Mouse (Mus musculus) left cerebral cortex, adult 2 months (tissue): ENCODE measurements around the gene Syt17. TPM values are rescaled to one million over a fixed set of nuclear protein-coding genes. Genes with fewer than 3 reads are reported as not detected.
"Not testable (repeated sequence)": the region's sequence is repeated elsewhere in the genome, so short reads cannot be mapped to it uniquely, and the experiment has no call there.

Experiments
- DNase-seq, 2 experiments: peaks; one replicate each; pipeline ENCODE4 v3.0.0; 2021 to 2022; ENCODE audit warnings: low spot score in 2 of 2, mixed read lengths in 1 of 2; ENCODE audit errors: extremely low spot score in 1 of 2
- H3K27ac ChIP-seq: fragments of 200-600 bp; 2 replicates; pipeline ENCODE4 v1.8.1; 2022
- H3K4me3 ChIP-seq: fragments of 200-600 bp; 2 replicates; pipeline ENCODE4 v1.8.1; 2022
- CTCF ChIP-seq: fragments of 200-600 bp; IDR thresholded peaks from 2 replicates; pipeline ENCODE4 v1.8.1; 2022; ENCODE audit warnings: antibody characterized with exemption, mild to moderate bottlenecking, moderate library complexity
- intact Hi-C: fragments of 180-260 bp; cut with DNase I; formaldehyde crosslinking; loops from one replicate; pipeline ENCODE4 v1.15.1; 2025
- total RNA-seq, 2 experiments: library from RNA; stranded (reverse); gene quantifications; 2 replicates each; pipeline ENCODE4 v1.2.3; 2021

Syt17 gene
- total RNA-seq, 2 experiments from 2014 or later = 59.2 to 63.5 TPM

- no peak for TF ChIP-seq CTCF
- DNase-seq = no peak
- intact Hi-C loops = loop anchor here (2.0 kb wide), 2 partner anchors 50 to 78 kb away; no protein-coding TSS in a partner anchor
- Histone ChIP-seq H3K27ac (peak overlapping the region; percentile 33; the same call in 1 of the 2 replicates), H3K4me3 (no peak overlapping the region)
Measured at GRCm38 (mm10) chr7:118365251-118365650, 82.8 kb downstream of the Syt17 start.

GRCm38 (mm10) chr7:118364353-118365007, 83.5 kb downstream of the Syt17 start:
- peak; percentile 66 for TF ChIP-seq CTCF
- intact Hi-C loops = loop anchor here (1.0 to 2.0 kb wide), 4 partner anchors 35 to 78 kb away; no protein-coding TSS in a partner anchor
- Histone ChIP-seq H3K4me3 (no peak overlapping the region), H3K27ac (peak overlapping the region; percentile 33; the same call in 1 of the 2 replicates)
- DNase-seq = peak; percentile 83 to 93

GRCm38 (mm10) chr7:118363587-118364233, 84.3 kb downstream of the Syt17 start:
- H3K27ac ChIP-seq = peak overlapping the region; percentile 12; the same call in 1 of the 2 replicates
- DNase-seq = no peak
- no peak for TF ChIP-seq CTCF
- intact Hi-C loops = loop anchor here (1.0 to 2.0 kb wide), 4 partner anchors 36 to 79 kb away; no protein-coding TSS in a partner anchor
- H3K4me3 ChIP-seq = no peak overlapping the region

- Histone ChIP-seq H3K4me3 (no peak overlapping the region), H3K27ac (no peak overlapping the region)
- intact Hi-C loops = no loop called here
- no peak for TF ChIP-seq CTCF
- DNase-seq = no peak
Measured at GRCm38 (mm10) chr7:118362931-118363330, 85.1 kb downstream of the Syt17 start.

- no peak for TF ChIP-seq CTCF
- intact Hi-C loops = no loop called here
- Histone ChIP-seq H3K27ac (no peak overlapping the region), H3K4me3 (no peak overlapping the region)
- no peak for DNase-seq
Measured at GRCm38 (mm10) chr7:118362258-118362657, 85.8 kb downstream of the Syt17 start.

- H3K27ac ChIP-seq = no peak overlapping the region
- TF ChIP-seq CTCF = no peak
- no peak for DNase-seq
- intact Hi-C loops = no loop called here
- no peak overlapping the region for H3K4me3 ChIP-seq
Measured at GRCm38 (mm10) chr7:118358977-118359376, 89.0 kb downstream of the Syt17 start.

GRCm38 (mm10) chr7:118356410-118357005, 91.5 kb downstream of the Syt17 start:
- H3K27ac ChIP-seq, intact Hi-C loops, H3K4me3 ChIP-seq, DNase-seq: not testable (repeated sequence)

GRCm38 (mm10) chr7:118350840-118351239, 97.2 kb downstream of the Syt17 start:
- no peak overlapping the region for H3K27ac ChIP-seq
- H3K4me3 ChIP-seq = no peak overlapping the region
- intact Hi-C loops = no loop called here
- no peak for DNase-seq
- no peak for TF ChIP-seq CTCF

GRCm38 (mm10) chr7:118346943-118347342, 101.1 kb downstream of the Syt17 start:
- Histone ChIP-seq H3K4me3 (no peak overlapping the region), H3K27ac (no peak overlapping the region)
- TF ChIP-seq CTCF = no peak
- no peak for DNase-seq
- intact Hi-C loops = no loop called here

- DNase-seq = no peak
- intact Hi-C loops = no loop called here
- TF ChIP-seq CTCF = no peak
- H3K27ac ChIP-seq = no peak overlapping the region
- H3K4me3 ChIP-seq = no peak overlapping the region
Measured at GRCm38 (mm10) chr7:118346432-118346831, 101.6 kb downstream of the Syt17 start.

GRCm38 (mm10) chr7:118345396-118345795, 102.6 kb downstream of the Syt17 start:
- no peak overlapping the region for H3K27ac ChIP-seq
- no peak for TF ChIP-seq CTCF
- no peak for DNase-seq
- intact Hi-C loops = no loop called here
- no peak overlapping the region for H3K4me3 ChIP-seq

- TF ChIP-seq CTCF = no peak
- Histone ChIP-seq H3K27ac (no peak overlapping the region), H3K4me3 (no peak overlapping the region)
- intact Hi-C loops = no loop called here
- no peak for DNase-seq
Measured at GRCm38 (mm10) chr7:118344701-118345100, 103.3 kb downstream of the Syt17 start.

Other genes starting within 250 kb of the Syt17 start
- 10 to 100 TPM; 82.4 to 85.4 TPM for gene Smg1, start 204.6 kb downstream of the Syt17 start, total RNA-seq
- gene Itpripl2, start 43.8 kb upstream of the Syt17 start, total RNA-seq = 1 to 10 TPM; 3.2 to 4.1 TPM
- gene Coq7, start 85.1 kb upstream of the Syt17 start, total RNA-seq = 10 to 100 TPM; 34.8 to 35.6 TPM
- gene Tmc7, start 136.5 kb upstream of the Syt17 start, total RNA-seq = 10 to 100 TPM; 15.9 to 17.1 TPM
- under 1 TPM; 0.23 to 0.30 TPM for gene Tmc5, start 149.1 kb upstream of the Syt17 start, total RNA-seq